Mouse (Mus musculus) CH12.LX (cell line): ENCODE results near the gene Rtn4rl1. TPM values are rescaled to one million over a fixed set of nuclear protein-coding genes. Genes with fewer than 3 reads are reported as not detected.
A peak's percentile ranks its signal among the peaks of the same experiment; 100 is the strongest.

ENCODE experiments used
- DNase-seq: peaks from one replicate; pipeline ENCODE4 v3.0.0-alpha.2; 2013; ENCODE audit errors: extremely low read depth
- H3K27ac ChIP-seq: 2 replicates; pipeline ENCODE4 v1.5.1; 2012; ENCODE audit warnings: low read depth, mild to moderate bottlenecking, control low read depth, moderate library complexity; ENCODE audit not compliant: insufficient read depth
- H3K27me3 ChIP-seq: replicated peaks from 2 replicates; pipeline ENCODE3; 2012; ENCODE audit warnings: inconsistent platforms
- H3K36me3 ChIP-seq, 2 experiments: replicated peaks in 1 of 2; 2 replicates each; pipeline versions ENCODE3 to v1.6.1; 2012; ENCODE audit warnings: inconsistent platforms in 1 of 2, low read length in 1 of 2, mild to moderate bottlenecking in 1 of 2, mixed read lengths in 1 of 2, moderate library complexity in 1 of 2; ENCODE audit not compliant: control insufficient read depth in 1 of 2, insufficient read depth in 1 of 2
- H3K4me1 ChIP-seq, 2 experiments: 2 replicates each; pipeline ENCODE4 v1.6.1; 2012; ENCODE audit warnings: inconsistent platforms in 1 of 2, moderate library complexity in 1 of 2; ENCODE audit not compliant: insufficient read depth in 2 of 2, control insufficient read depth in 1 of 2
- H3K4me2 ChIP-seq: 2 replicates; pipeline ENCODE4 v1.6.1; 2012; ENCODE audit warnings: low read depth, mild to moderate bottlenecking, control low read depth; ENCODE audit not compliant: poor library complexity, insufficient read depth, severe bottlenecking
- H3K4me3 ChIP-seq, 3 experiments: fragments of 150-350 bp in 1 of 3; sonication (generic) in 1 of 3; replicated peaks in 1 of 3; 2 replicates each; pipeline versions ENCODE3 to v1.5.1; 2011 to 2012; ENCODE audit warnings: low read depth in 2 of 3, low read length in 2 of 3, mild to moderate bottlenecking in 2 of 3, moderate library complexity in 2 of 3, control low read depth in 1 of 3, improper control_type of control experiment in 1 of 3, inconsistent platforms in 1 of 3, mixed read lengths in 1 of 3; ENCODE audit not compliant: poor library complexity in 1 of 3
- H3K79me2 ChIP-seq: replicated peaks from 2 replicates; pipeline ENCODE4 v1.6.1; 2012; ENCODE audit warnings: mild to moderate bottlenecking, moderate library complexity; ENCODE audit not compliant: control insufficient read depth, poor library complexity, insufficient read depth, severe bottlenecking; ENCODE audit errors: extremely low read depth
- H3K9ac ChIP-seq: 2 replicates; pipeline ENCODE4 v1.6.1; 2012; ENCODE audit warnings: low read depth, mild to moderate bottlenecking, control low read depth, moderate library complexity; ENCODE audit not compliant: insufficient read depth
- H3K9me3 ChIP-seq: replicated peaks from 2 replicates; pipeline ENCODE3; 2012; ENCODE audit warnings: low read length, inconsistent platforms, mixed read lengths
- BHLHE40 ChIP-seq: IDR thresholded peaks from 2 replicates; pipeline ENCODE4 v1.6.1; 2011; ENCODE audit warnings: mild to moderate bottlenecking, low read depth, low read length, improper control_type of control experiment
- CHD1 ChIP-seq: IDR thresholded peaks from 2 replicates; pipeline ENCODE4 v1.6.1; 2012; ENCODE audit warnings: low read depth, low read length, improper control_type of control experiment, inconsistent platforms
- CHD2 ChIP-seq: IDR thresholded peaks from 2 replicates; pipeline ENCODE4 v1.6.1; 2011; ENCODE audit warnings: low read length, improper control_type of control experiment
- CTCF ChIP-seq, 2 experiments: IDR thresholded peaks in 1 of 2; conservative IDR thresholded peaks in 1 of 2; 2 replicates each; pipeline ENCODE4 v1.5.1; 2011 to 2012; ENCODE audit warnings: low read depth in 2 of 2, low read length in 2 of 2, improper control_type of control experiment in 1 of 2, inconsistent platforms in 1 of 2, mild to moderate bottlenecking in 1 of 2, moderate library complexity in 1 of 2
- E2F4 ChIP-seq: IDR thresholded peaks from 2 replicates; pipeline ENCODE4 v1.6.1; 2011; ENCODE audit warnings: low read depth, low read length, improper control_type of control experiment; ENCODE audit not compliant: insufficient replicate concordance
- ELF1 ChIP-seq: IDR thresholded peaks from 2 replicates; pipeline ENCODE4 v1.6.1; 2014; ENCODE audit warnings: low read depth, mild to moderate bottlenecking, inconsistent platforms, low read length, improper control_type of control experiment
- EP300 ChIP-seq: IDR thresholded peaks from 2 replicates; pipeline ENCODE4 v1.6.1; 2011; ENCODE audit warnings: low read length, improper control_type of control experiment
- ETS1 ChIP-seq: conservative IDR thresholded peaks from 2 replicates; pipeline ENCODE4 v1.6.1; 2012; ENCODE audit warnings: low read depth, mild to moderate bottlenecking, inconsistent platforms, low read length, improper control_type of control experiment, moderate library complexity
- GABPA ChIP-seq: IDR thresholded peaks from 2 replicates; pipeline ENCODE4 v1.6.1; 2012; ENCODE audit warnings: low read depth, low read length, improper control_type of control experiment, inconsistent platforms; ENCODE audit not compliant: insufficient replicate concordance
- HCFC1 ChIP-seq: IDR thresholded peaks from 2 replicates; pipeline ENCODE4 v1.6.1; 2012; ENCODE audit warnings: low read depth, mild to moderate bottlenecking, inconsistent platforms, low read length, improper control_type of control experiment
- IRF4 ChIP-seq: IDR thresholded peaks from 2 replicates; pipeline ENCODE4 v1.6.1; 2014; ENCODE audit warnings: low read depth, mild to moderate bottlenecking, inconsistent platforms, low read length, improper control_type of control experiment
- JUN ChIP-seq: IDR thresholded peaks from 2 replicates; pipeline ENCODE4 v1.6.1; 2011; ENCODE audit warnings: low read depth, mild to moderate bottlenecking, low read length, improper control_type of control experiment, moderate library complexity; ENCODE audit not compliant: insufficient read depth
- JUND ChIP-seq: conservative IDR thresholded peaks from 2 replicates; pipeline ENCODE4 v1.6.1; 2011; ENCODE audit warnings: low read depth, low read length, improper control_type of control experiment
- KAT2A ChIP-seq: IDR thresholded peaks from 2 replicates; pipeline ENCODE4 v1.6.1; 2012; ENCODE audit warnings: low read length, improper control_type of control experiment, inconsistent platforms; ENCODE audit not compliant: insufficient replicate concordance
- MAFK ChIP-seq: IDR thresholded peaks from 2 replicates; pipeline ENCODE4 v1.6.1; 2011; ENCODE audit warnings: low read length, improper control_type of control experiment; ENCODE audit not compliant: insufficient replicate concordance
- MAX ChIP-seq: IDR thresholded peaks from 2 replicates; pipeline ENCODE4 v1.6.1; 2011; ENCODE audit warnings: low read length, improper control_type of control experiment
- MAZ ChIP-seq: IDR thresholded peaks from 2 replicates; pipeline ENCODE4 v1.6.1; 2012; ENCODE audit warnings: low read depth, mild to moderate bottlenecking, inconsistent platforms, low read length, improper control_type of control experiment, moderate library complexity
- MEF2A ChIP-seq: IDR thresholded peaks from 2 replicates; pipeline ENCODE4 v1.6.1; 2014; ENCODE audit warnings: low read depth, mild to moderate bottlenecking, inconsistent platforms, low read length, improper control_type of control experiment, borderline replicate concordance
- MXI1 ChIP-seq: IDR thresholded peaks from 2 replicates; pipeline ENCODE4 v1.6.1; 2011; ENCODE audit warnings: mild to moderate bottlenecking, low read depth, low read length, improper control_type of control experiment
- MYC ChIP-seq: IDR thresholded peaks from 2 replicates; pipeline ENCODE4 v1.6.1; 2011; ENCODE audit warnings: low read depth, mild to moderate bottlenecking, improper control_type of control experiment, low read length
- NELFE ChIP-seq: IDR thresholded peaks from 2 replicates; pipeline ENCODE4 v1.6.1; 2011; ENCODE audit warnings: low read depth, low read length, improper control_type of control experiment
- NRF1 ChIP-seq: IDR thresholded peaks from 2 replicates; pipeline ENCODE4 v1.6.1; 2014; ENCODE audit warnings: low read depth, mild to moderate bottlenecking, inconsistent platforms, low read length, improper control_type of control experiment, moderate library complexity
- PAX5 ChIP-seq: IDR thresholded peaks from 2 replicates; pipeline ENCODE4 v1.6.1; 2012; ENCODE audit warnings: low read length, inconsistent platforms, mixed read lengths
- POLR2A ChIP-seq: IDR thresholded peaks from 2 replicates; pipeline ENCODE4 v1.6.1; 2011; ENCODE audit warnings: low read depth, mild to moderate bottlenecking, improper control_type of control experiment, low read length
- POLR2AphosphoS2 ChIP-seq: IDR thresholded peaks from 2 replicates; pipeline ENCODE4 v1.6.1; 2011; ENCODE audit warnings: low read depth, low read length, improper control_type of control experiment
- RAD21 ChIP-seq: IDR thresholded peaks from 2 replicates; pipeline ENCODE4 v1.6.1; 2011; ENCODE audit warnings: low read depth, mild to moderate bottlenecking, low read length, improper control_type of control experiment, moderate library complexity
- RCOR1 ChIP-seq: conservative IDR thresholded peaks from 2 replicates; pipeline ENCODE4 v1.6.1; 2012; ENCODE audit warnings: low read depth, mild to moderate bottlenecking, inconsistent platforms, low read length, improper control_type of control experiment
- SIN3A ChIP-seq: IDR thresholded peaks from 2 replicates; pipeline ENCODE4 v1.6.1; 2012; ENCODE audit warnings: low read length, improper control_type of control experiment, inconsistent platforms
- SMC3 ChIP-seq: IDR thresholded peaks from 2 replicates; pipeline ENCODE4 v1.6.1; 2011; ENCODE audit warnings: low read depth, low read length, improper control_type of control experiment
- TBP ChIP-seq: conservative IDR thresholded peaks from 2 replicates; pipeline ENCODE4 v1.6.1; 2011; ENCODE audit warnings: low read depth, low read length, improper control_type of control experiment
- TCF12 ChIP-seq: IDR thresholded peaks from 2 replicates; pipeline ENCODE4 v1.6.1; 2014; ENCODE audit warnings: low read depth, mild to moderate bottlenecking, inconsistent platforms, low read length, improper control_type of control experiment
- UBTF ChIP-seq: IDR thresholded peaks from 2 replicates; pipeline ENCODE4 v1.6.1; 2012; ENCODE audit warnings: low read depth, mild to moderate bottlenecking, inconsistent platforms, low read length, improper control_type of control experiment, moderate library complexity
- USF1 ChIP-seq: IDR thresholded peaks from 2 replicates; pipeline ENCODE4 v1.6.1; 2014; ENCODE audit warnings: low read depth, mild to moderate bottlenecking, inconsistent platforms, low read length, improper control_type of control experiment
- USF2 ChIP-seq: conservative IDR thresholded peaks from 2 replicates; pipeline ENCODE4 v1.6.1; 2011; ENCODE audit warnings: low read depth, low read length, improper control_type of control experiment
- ZC3H11A ChIP-seq: IDR thresholded peaks from 2 replicates; pipeline ENCODE4 v1.6.1; 2012; ENCODE audit warnings: low read depth, mild to moderate bottlenecking, inconsistent platforms, low read length, improper control_type of control experiment
- ZKSCAN1 ChIP-seq: IDR thresholded peaks from 2 replicates; pipeline ENCODE4 v1.6.1; 2012; ENCODE audit warnings: low read depth, inconsistent platforms, low read length, improper control_type of control experiment, borderline replicate concordance
- ZMIZ1 ChIP-seq: IDR thresholded peaks from 2 replicates; pipeline ENCODE4 v1.6.1; 2012; ENCODE audit warnings: low read depth, mild to moderate bottlenecking, inconsistent platforms, low read length, improper control_type of control experiment
- ZNF384 ChIP-seq: IDR thresholded peaks from 2 replicates; pipeline ENCODE4 v1.6.1; 2012; ENCODE audit warnings: low read depth, low read length, improper control_type of control experiment, inconsistent platforms
- dilution Hi-C: fragments of 300-500 bp; cut with MboI; formaldehyde crosslinking; loops from 2 replicates; pipeline ENCODE4 v1.14.3; 2020; ENCODE audit warnings: low sequenced_read_pairs; ENCODE audit not compliant: extremely low pct_unique_long_range_greater_than_20kb, extremely low pct_ligation_motif_present
- in situ Hi-C: fragments of 300-500 bp; cut with MboI; formaldehyde crosslinking; loops from 3 replicates; pipeline ENCODE4 v1.14.3; 2019; ENCODE audit warnings: low sequenced_read_pairs, low pct_ligation_motif_present, low pct_unique_long_range_greater_than_20kb, mixed read lengths
- polyA plus RNA-seq: library from polyadenylated mRNA; unstranded; fragments of >175 nt; gene quantifications from 2 replicates; pipeline ENCODE4 v1.2.1, GENCODE M21; 2012; ENCODE audit warnings: low read depth; ENCODE audit not compliant: insufficient read length
- total RNA-seq, 2 experiments: library from RNA; depleted of rRNA; stranded (reverse); fragments of 300-350 nt in 1 of 2; fragments of >200 nt in 1 of 2; gene quantifications; 2 replicates each; pipeline ENCODE4 v1.2.3; 2012 to 2014

Gene Rtn4rl1
- total and polyA plus RNA-seq, 3 experiments, result 0.04 to 0.09 TPM; not detected in 1

GRCm38 (mm10) chr11:75288517-75288916 lies 94.9 kb downstream of the Rtn4rl1 start:
- peak overlapping the region; percentile 62 for H3K27ac ChIP-seq
- TF ChIP-seq POLR2A, result no peak
- peak; percentile 30; the same call in 1 of the 2 replicates for TF ChIP-seq ZNF384
- peak; percentile 55 for TF ChIP-seq MEF2A
- TF ChIP-seq USF2, result no peak
- no peak for TF ChIP-seq UBTF
- TF ChIP-seq ZKSCAN1, result no peak
- peak; percentile 89 for TF ChIP-seq JUND
- no peak for TF ChIP-seq E2F4
- peak; percentile 86 for TF ChIP-seq MXI1
- TF ChIP-seq ZMIZ1, result no peak
- TF ChIP-seq NRF1, result 0 out of 2 replicates have a peak, but pooled peaks have one; percentile 17
- peak; percentile 59; the same call in 1 of the 2 replicates for TF ChIP-seq CHD2
- no peak for TF ChIP-seq ELF1
- no peak for TF ChIP-seq USF1
- no peak for TF ChIP-seq CTCF (conservative IDR thresholded peaks at IDR 0.05 in 1 of 2, IDR thresholded peaks at IDR 0.05 in 1 of 2; ENCODE audit: low read depth in 2 of 2, low read length in 2 of 2)
- peak; percentile 90 for TF ChIP-seq EP300
- TF ChIP-seq RAD21, result no peak
- TF ChIP-seq ETS1, result peak; percentile 84
- peak; percentile 97 for TF ChIP-seq IRF4
- TF ChIP-seq SMC3, result peak; percentile 17; the same call in 1 of the 2 replicates
- TF ChIP-seq MYC, result peak; percentile 91
- TF ChIP-seq GABPA, result no peak
- 0 out of 2 replicates have a peak, but pooled peaks have one; percentile 89 for TF ChIP-seq CHD1
- TF ChIP-seq KAT2A, result 0 out of 2 replicates have a peak, but pooled peaks have one; percentile 31
- no peak for TF ChIP-seq NELFE
- no peak for TF ChIP-seq HCFC1
- no peak for TF ChIP-seq ZC3H11A
- TF ChIP-seq BHLHE40, result peak; percentile 97
- TF ChIP-seq POLR2AphosphoS2, result no peak
- no peak for TF ChIP-seq PAX5
- TF ChIP-seq MAZ, result peak; percentile 56; the same call in 1 of the 2 replicates
- TF ChIP-seq JUN, result peak; percentile 86
- TF ChIP-seq TBP, result no peak
- TF ChIP-seq SIN3A, result peak; percentile 86
- TF ChIP-seq MAX, result peak; percentile 74
- TF ChIP-seq RCOR1, result peak; percentile 85
- peak; percentile 88 for TF ChIP-seq MAFK
- TF ChIP-seq TCF12, result peak; percentile 80
- TF ChIP-seq, all 38 proteins: peak for 21
- dilution Hi-C loops, result no loop called here
- H3K27me3 ChIP-seq, result peaks cover 3% of the 10 kb centered on the region
- peak overlapping the region; percentile 25; the same call in 1 of the 2 replicates for H3K9ac ChIP-seq
- H3K4me2 ChIP-seq, result peak overlapping the region; percentile 66
- H3K36me3 ChIP-seq, result no peaks in the 10 kb centered on the region
- H3K4me3 ChIP-seq, result no peak overlapping the region
- in situ Hi-C loops, result loop anchor here (5.0 to 25.0 kb wide), 3 partner anchors 41 to 301 kb away; partner anchors contain the start of genes Dph1 and Rtn4rl1
- DNase-seq, result peak; percentile 74
- peaks cover 25 to 56% of the 10 kb centered on the region in 2 experiments for H3K4me1 ChIP-seq
- H3K9me3 ChIP-seq, result no peaks in the 10 kb centered on the region
- H3K79me2 ChIP-seq, result no peaks in the 10 kb centered on the region
